Mouse (Mus musculus) naive thymus-derived CD4-positive, alpha-beta T cell, adult 2 months (primary cell): ENCODE results near the gene Mapk1ip1l.
"Not testable (repeated sequence)": the region's sequence is repeated elsewhere in the genome, so short reads cannot be mapped to it uniquely, and the experiment has no call there.

ENCODE experiments used
- DNase-seq: peaks from one replicate; pipeline ENCODE4 v3.0.0-alpha.2; 2011; ENCODE audit warnings: low read depth

The Mapk1ip1l gene

GRCm38 (mm10) chr14:47304814-47305405 lies 6.8 kb downstream of the Mapk1ip1l start:
- no peak for DNase-seq

GRCm38 (mm10) chr14:47305933-47306332 lies 7.9 kb downstream of the Mapk1ip1l start:
- DNase-seq: no peak

- DNase-seq: no peak
These were observed 9.6 kb downstream of the Mapk1ip1l start for GRCm38 (mm10) chr14:47307669-47308068.

DNA sequence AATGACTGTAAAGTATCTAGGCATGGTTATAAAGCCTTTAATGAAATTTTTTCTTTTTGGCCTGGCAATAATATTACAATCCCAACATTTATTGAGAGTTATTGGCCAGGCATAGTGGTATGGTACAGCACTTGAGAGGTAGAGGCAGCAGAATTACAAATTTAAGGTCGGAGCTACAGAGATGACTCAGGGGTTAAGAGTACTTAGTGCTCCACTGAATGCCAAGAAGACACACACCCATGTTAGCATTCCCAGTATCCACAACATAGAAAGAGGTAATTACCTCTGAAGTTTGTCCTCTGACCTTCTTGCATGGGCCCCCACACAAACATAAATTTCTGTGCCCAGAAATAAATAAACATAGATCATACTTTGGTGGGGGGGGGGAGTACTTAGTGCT lies 11.0 kb downstream of the Mapk1ip1l start:
- no peak for DNase-seq

DNA sequence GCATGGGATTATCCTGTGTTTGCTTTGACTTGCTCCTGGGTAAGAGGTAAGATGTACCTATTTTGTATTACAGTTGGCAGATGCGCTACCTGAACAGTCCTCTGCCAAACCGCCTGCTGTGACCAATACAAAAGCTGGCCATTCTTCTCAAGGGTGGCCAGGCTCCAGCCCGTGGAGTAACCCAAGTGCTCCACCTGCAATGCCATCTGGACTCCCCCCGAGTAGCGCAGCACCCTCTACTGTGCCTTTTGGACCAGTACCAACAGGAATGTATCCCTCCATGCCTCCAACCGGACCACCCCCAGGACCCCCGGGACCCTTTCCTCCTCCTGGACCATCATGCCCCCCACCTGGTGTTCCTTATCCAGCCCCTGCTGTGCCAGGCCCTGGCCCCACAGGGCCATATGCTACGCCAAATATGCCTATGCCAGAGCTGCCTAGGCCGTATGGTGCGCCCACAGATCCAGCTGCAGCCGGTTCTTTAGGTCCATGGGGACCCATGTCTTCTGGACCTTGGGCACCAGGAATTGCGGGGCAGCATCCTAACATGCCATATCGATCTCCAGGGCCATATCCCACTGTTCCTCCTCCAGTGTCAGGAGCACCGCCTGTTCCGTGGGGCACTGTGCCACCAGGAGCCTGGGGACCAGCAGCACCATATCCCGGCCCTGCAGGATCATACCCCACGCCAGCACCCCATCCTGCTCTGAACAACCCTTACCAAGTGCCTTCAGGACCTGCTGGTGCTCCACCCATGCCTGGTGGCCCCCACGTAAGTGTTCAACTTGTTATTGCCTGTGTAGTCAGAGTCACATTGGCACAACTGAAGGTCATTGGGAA lies 12.5 kb downstream of the Mapk1ip1l start:
- no peak for DNase-seq

DNA sequence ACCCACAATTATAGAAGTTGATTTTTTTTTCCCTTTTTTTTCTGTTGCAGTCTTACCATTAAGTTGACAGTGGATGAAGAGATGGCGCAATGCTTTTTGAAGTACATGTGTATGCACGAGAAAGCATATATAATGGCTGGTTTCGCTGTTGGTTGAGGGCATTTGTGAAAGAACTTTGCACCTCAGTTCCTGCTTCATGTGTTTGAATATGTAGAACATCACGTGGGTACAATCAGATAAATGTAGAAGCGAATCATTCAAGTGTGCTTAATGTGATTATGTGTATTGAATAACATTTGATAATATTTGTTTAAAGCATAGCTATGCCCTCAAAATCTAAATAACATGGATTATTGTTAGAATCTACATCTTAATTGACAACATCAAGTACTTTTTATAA lies 21.3 kb downstream of the Mapk1ip1l start:
- no peak for DNase-seq

- not testable (repeated sequence) for DNase-seq
These were observed 23.5 kb downstream of the Mapk1ip1l start for GRCm38 (mm10) chr14:47321581-47321980.

DNA sequence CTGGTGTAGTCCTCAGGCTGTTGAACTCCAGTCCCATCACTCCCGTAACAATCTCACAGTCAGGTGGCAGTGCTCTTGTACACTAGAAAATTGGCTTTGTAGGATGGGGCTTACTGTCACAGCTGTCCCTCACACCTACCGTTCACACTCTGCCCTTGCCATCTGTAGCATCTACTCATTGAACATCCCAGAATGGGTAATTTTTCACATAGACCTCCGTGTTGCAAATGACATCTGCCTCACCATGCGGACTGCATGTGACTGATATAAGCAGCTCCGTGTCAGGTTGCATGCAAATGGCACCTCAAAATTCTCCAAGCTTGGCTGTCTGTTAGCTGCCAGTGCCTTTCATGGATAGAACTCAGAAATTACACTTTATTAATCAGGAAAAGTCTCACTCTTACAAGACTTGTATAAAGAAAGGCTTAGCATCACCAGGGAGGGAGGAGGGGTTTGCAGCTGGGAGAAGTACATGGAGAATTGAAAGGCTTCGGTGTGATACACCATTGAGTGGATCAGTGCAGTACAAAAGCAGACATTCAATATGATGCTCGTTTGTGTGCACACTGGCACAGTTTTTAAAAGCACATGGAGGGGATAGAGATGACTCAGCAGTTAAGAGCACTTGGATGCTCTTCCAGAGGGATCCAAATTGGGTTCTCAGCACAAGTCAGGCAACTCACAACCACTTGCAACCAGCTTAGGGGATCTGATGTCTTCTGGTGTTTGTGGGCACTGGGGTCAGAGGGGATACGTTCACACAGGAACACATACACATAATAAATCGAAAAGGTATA lies 28.1 kb downstream of the Mapk1ip1l start:
- DNase-seq: no peak

- no peak for DNase-seq
These were observed 29.3 kb downstream of the Mapk1ip1l start for GRCm38 (mm10) chr14:47327347-47327746.

- DNase-seq: no peak
These were observed 33.9 kb downstream of the Mapk1ip1l start for GRCm38 (mm10) chr14:47331920-47332319.

GRCm38 (mm10) chr14:47334819-47335218 lies 36.8 kb downstream of the Mapk1ip1l start:
- DNase-seq: peak; percentile 82

- no peak for DNase-seq
These were observed 37.2 kb downstream of the Mapk1ip1l start for GRCm38 (mm10) chr14:47335300-47335699.

DNA sequence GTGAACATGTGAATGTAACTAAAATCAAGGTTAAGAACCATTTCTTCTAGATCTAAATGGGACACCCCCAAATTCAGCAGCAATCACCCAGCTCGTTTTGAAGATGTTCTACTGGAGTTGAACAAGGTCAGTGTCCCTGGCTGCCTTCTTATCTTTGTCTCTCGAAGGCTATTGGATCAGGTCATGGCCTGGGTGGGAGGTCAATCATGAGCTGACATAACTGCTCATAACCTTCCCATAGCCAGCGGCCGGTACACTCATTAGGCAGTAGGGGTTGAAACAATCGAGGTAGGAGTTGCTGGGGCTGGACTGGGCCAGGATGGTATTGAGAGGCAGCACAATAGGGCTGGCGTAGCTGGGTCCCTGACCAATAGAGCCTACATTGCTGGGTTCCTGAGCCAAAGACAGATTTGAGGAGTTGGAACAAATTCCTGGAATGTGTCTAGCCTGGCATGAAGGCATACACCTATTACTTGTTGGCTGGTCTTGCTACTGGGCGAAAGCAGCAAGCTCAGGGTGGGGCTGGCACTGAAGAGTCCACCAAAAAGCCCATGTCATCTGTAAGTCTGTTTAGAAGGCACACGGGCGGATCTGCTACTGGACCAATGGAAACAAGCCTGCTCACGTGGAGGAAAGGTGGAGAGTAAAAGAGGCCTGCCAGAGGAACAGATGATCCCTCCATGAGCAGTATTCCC lies 42.3 kb downstream of the Mapk1ip1l start:
- no peak for DNase-seq

- no peak for DNase-seq
These were observed 43.8 kb downstream of the Mapk1ip1l start for GRCm38 (mm10) chr14:47341811-47342291.

DNA sequence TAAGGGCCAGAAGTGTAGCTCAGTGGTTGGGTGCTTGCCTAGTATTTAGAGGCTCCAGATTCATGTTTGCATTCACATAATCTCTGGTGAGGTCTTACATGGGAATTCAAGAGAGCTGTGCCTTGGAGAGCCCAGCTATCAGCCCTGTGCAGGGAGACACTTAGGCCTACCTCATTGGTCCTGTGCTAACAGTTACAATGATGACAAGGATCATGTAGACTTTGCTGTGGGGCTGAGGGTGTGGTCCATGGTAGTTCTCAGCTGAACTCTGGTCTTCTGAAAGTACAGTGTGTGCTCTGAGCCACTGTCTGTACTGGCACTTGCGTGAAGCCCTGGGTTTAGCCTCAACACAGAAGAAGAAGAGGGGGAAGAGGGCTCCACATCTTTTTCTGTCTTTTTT lies 48.6 kb downstream of the Mapk1ip1l start:
- DNase-seq: no peak

DNA sequence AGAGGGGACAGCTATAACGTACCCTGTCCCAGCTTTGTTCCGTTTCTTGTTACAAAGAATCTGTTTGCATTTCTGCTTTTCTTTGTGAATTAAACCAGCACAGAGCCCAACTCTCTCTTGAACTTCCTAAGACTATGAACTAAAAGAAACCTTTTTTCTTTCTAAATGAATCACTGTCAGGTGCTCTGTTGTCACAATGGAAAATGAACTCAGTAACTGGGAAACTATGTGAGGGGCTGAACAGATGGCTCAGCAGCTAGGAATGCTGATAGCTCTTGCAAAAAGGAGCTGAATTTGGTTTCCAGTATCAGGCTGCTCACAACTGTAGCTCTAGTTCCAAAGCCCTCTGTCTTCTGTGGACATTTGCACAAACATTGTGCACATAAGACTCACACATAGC lies 52.9 kb downstream of the Mapk1ip1l start:
- no peak for DNase-seq

GRCm38 (mm10) chr14:47352272-47352671 lies 54.2 kb downstream of the Mapk1ip1l start:
- DNase-seq: no peak

GRCm38 (mm10) chr14:47353240-47353639 lies 55.2 kb downstream of the Mapk1ip1l start:
- no peak for DNase-seq

DNA sequence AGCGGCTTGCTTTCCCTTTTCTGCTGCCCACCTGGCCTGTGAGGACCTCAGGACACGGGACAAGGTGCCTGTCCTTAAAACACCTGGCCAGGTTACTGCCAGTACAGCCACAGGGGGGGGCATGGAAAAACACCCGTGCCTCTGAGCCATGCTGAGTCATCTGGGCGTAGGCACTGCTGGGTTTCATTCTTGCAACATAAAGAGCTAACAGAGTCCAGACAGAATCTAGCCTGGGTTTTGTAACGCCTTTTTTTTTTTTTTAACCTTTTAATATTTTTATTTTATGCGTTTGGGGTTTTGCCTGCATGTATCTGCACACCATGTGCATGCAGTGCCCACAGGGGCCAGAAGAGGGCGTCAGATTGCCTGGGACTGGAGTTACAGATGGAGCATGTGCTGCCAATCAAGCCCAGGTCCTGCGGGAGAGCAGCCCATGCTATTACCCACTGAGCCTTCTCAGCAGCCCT lies 56.1 kb downstream of the Mapk1ip1l start:
- no peak for DNase-seq

- DNase-seq: no peak
These were observed 56.9 kb downstream of the Mapk1ip1l start for GRCm38 (mm10) chr14:47354948-47355347.

GRCm38 (mm10) chr14:47356622-47357021 lies 58.6 kb downstream of the Mapk1ip1l start:
- DNase-seq: no peak

DNA sequence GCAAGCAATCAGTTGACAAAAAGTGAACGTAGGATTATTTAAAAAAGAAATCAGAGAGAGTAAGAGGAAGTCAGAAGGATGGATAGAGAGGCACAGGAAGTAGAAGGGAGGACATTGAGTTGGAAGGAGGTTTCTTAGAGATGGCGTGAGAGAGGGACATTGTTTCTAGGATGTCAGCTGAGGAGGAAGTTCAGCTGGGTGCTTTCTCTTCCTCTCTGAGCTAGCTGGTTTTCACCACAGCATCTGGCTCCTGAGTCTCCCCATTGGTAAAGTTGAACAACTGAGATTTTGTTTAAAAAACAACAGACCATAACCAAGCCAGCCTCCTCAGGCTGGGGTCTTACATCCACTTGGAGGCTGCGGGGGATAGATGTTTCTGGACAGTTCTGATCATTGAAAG lies 61.5 kb downstream of the Mapk1ip1l start:
- no peak for DNase-seq
